Mouse (Mus musculus) thymus, adult 2 months (tissue): ENCODE results near the gene Apbb2. TPM values are rescaled to one million over a fixed set of nuclear protein-coding genes. Genes with fewer than 3 reads are reported as not detected.

Experiments used
- DNase-seq: peaks from one replicate; pipeline ENCODE4 v3.0.0; 2021
- H3K27ac ChIP-seq: fragments of 200-500 bp; 2 replicates; pipeline ENCODE4 v1.5.1; 2012; ENCODE audit warnings: low read length, control low read depth; ENCODE audit not compliant: control insufficient read depth, insufficient read depth
- H3K27me3 ChIP-seq: fragments of 200-500 bp; 2 replicates; pipeline ENCODE4 v1.6.1; 2012; ENCODE audit warnings: mild to moderate bottlenecking, low read length, moderate library complexity, mixed read lengths; ENCODE audit not compliant: control insufficient read depth, insufficient read depth
- H3K36me3 ChIP-seq: fragments of 200-500 bp; 2 replicates; pipeline ENCODE4 v1.6.1; 2012; ENCODE audit warnings: mild to moderate bottlenecking, low read length, moderate library complexity; ENCODE audit not compliant: control insufficient read depth, insufficient read depth
- H3K4me1 ChIP-seq: fragments of 200-500 bp; replicated peaks from 2 replicates; pipeline ENCODE4 v1.6.1; 2012; ENCODE audit warnings: low read length; ENCODE audit not compliant: control insufficient read depth, insufficient read depth
- H3K4me3 ChIP-seq: fragments of 200-500 bp; 2 replicates; pipeline ENCODE4 v1.5.1; 2012; ENCODE audit warnings: mild to moderate bottlenecking, low read length, control low read depth, moderate library complexity; ENCODE audit not compliant: control insufficient read depth, insufficient read depth
- CTCF ChIP-seq: fragments of 200-500 bp; IDR thresholded peaks from 2 replicates; pipeline ENCODE4 v1.5.1; 2012; ENCODE audit warnings: mild to moderate bottlenecking, control low read depth, low read length, moderate library complexity, borderline replicate concordance; ENCODE audit not compliant: control insufficient read depth, poor library complexity, insufficient read depth; ENCODE audit errors: extremely low read depth
- POLR2A ChIP-seq: fragments of 200-500 bp; IDR thresholded peaks from 2 replicates; pipeline ENCODE4 v1.6.1; 2012; ENCODE audit warnings: mild to moderate bottlenecking, low read length, control low read depth, moderate library complexity; ENCODE audit not compliant: control insufficient read depth, poor library complexity, insufficient read depth; ENCODE audit errors: extremely low read depth
- WGBS: fragments of 180-500 bp; shearing (Covaris S2); methylation state at CpG from one replicate; pipeline ENCODE4 v1.1.7; 2018; 5-methylcytosine and 5-hydroxymethylcytosine counted together
- polyA plus RNA-seq: library from polyadenylated mRNA; depleted of rRNA; stranded (reverse); fragments of >200 nt; gene quantifications from 2 replicates; pipeline ENCODE4 v1.2.3, GENCODE M21; 2012

The Apbb2 gene
- polyA plus RNA-seq, 1 experiment, result 2.6 TPM

GRCm38 (mm10) chr5:66575148-66575547 is 43.4 kb downstream of the Apbb2 start:
- H3K27ac ChIP-seq, result no peak overlapping the region
- no peaks in the 10 kb centered on the region for H3K36me3 ChIP-seq
- WGBS, result 92% methylated on average over 13 of the region's 13 CpGs
- no peak overlapping the region for H3K4me3 ChIP-seq
- TF ChIP-seq POLR2A (no peak), CTCF (no peak)
- H3K27me3 ChIP-seq, result no peaks in the 10 kb centered on the region
- H3K4me1 ChIP-seq, result no peaks in the 10 kb centered on the region
- no peak for DNase-seq

- no peaks in the 10 kb centered on the region for H3K36me3 ChIP-seq
- no peak overlapping the region for H3K4me3 ChIP-seq
- 89% methylated on average over 4 of the region's 4 CpGs for WGBS
- DNase-seq, result no peak
- no peaks in the 10 kb centered on the region for H3K27me3 ChIP-seq
- H3K27ac ChIP-seq, result no peak overlapping the region
- TF ChIP-seq POLR2A (no peak), CTCF (no peak)
- H3K4me1 ChIP-seq, result no peaks in the 10 kb centered on the region
These were observed 45.3 kb downstream of the Apbb2 start for GRCm38 (mm10) chr5:66573266-66573665.

- WGBS, result 92% methylated on average over 13 of the region's 13 CpGs
- H3K4me3 ChIP-seq, result no peak overlapping the region
- no peak for DNase-seq
- no peaks in the 10 kb centered on the region for H3K4me1 ChIP-seq
- no peaks in the 10 kb centered on the region for H3K27me3 ChIP-seq
- no peaks in the 10 kb centered on the region for H3K36me3 ChIP-seq
- no peak for TF ChIP-seq POLR2A
- TF ChIP-seq CTCF, result no peak
- no peak overlapping the region for H3K27ac ChIP-seq
These were observed 46.3 kb downstream of the Apbb2 start for GRCm38 (mm10) chr5:66572086-66572855.

GRCm38 (mm10) chr5:66570709-66571108 is 47.9 kb downstream of the Apbb2 start:
- Histone ChIP-seq H3K27ac (no peak overlapping the region), H3K27me3 (no peaks in the 10 kb centered on the region), H3K4me3 (no peak overlapping the region), H3K4me1 (no peaks in the 10 kb centered on the region), H3K36me3 (no peaks in the 10 kb centered on the region)
- TF ChIP-seq CTCF (no peak), POLR2A (no peak)
- 93% methylated on average over 5 of the region's 5 CpGs for WGBS
- no peak for DNase-seq

GRCm38 (mm10) chr5:66569141-66569801 is 49.3 kb downstream of the Apbb2 start:
- Histone ChIP-seq H3K36me3 (no peaks in the 10 kb centered on the region), H3K27ac (no peak overlapping the region), H3K27me3 (no peaks in the 10 kb centered on the region), H3K4me3 (no peak overlapping the region), H3K4me1 (no peaks in the 10 kb centered on the region)
- WGBS, result 66% methylated on average over 9 of the region's 9 CpGs
- no peak for TF ChIP-seq POLR2A
- no peak for DNase-seq

- no peaks in the 10 kb centered on the region for H3K36me3 ChIP-seq
- no peak overlapping the region for H3K27ac ChIP-seq
- no peaks in the 10 kb centered on the region for H3K4me1 ChIP-seq
- 7% methylated on average over 5 of the region's 5 CpGs for WGBS
- H3K4me3 ChIP-seq, result no peak overlapping the region
- DNase-seq, result no peak
- TF ChIP-seq POLR2A (no peak), CTCF (no peak)
- no peaks in the 10 kb centered on the region for H3K27me3 ChIP-seq
These were observed 50.6 kb downstream of the Apbb2 start for GRCm38 (mm10) chr5:66568002-66568401.
